Mouse (Mus musculus): ENCODE data around the gene Smoc1.

Gene Smoc1

GRCm38 (mm10) chr12:81026277-81026994, at the start of gene Smoc1:
TSS of gene Smoc1 (plus strand) at chr12:81026808.
- no peak for DNase-seq (ENCODE audit: low read depth, low spot score)

GRCm38 (mm10) chr12:80982326-80982725, 44.3 kb upstream of the Smoc1 start:
- DNase-seq (ENCODE audit: low read depth, low spot score) = peak; percentile 75

GRCm38 (mm10) chr12:80983695-80984094, 42.9 kb upstream of the Smoc1 start:
- DNase-seq (ENCODE audit: low read depth, low spot score) = no peak

GRCm38 (mm10) chr12:80986628-80987027, 40.0 kb upstream of the Smoc1 start:
- DNase-seq (ENCODE audit: low read depth, low spot score) = no peak

GRCm38 (mm10) chr12:80988286-80988685, 38.3 kb upstream of the Smoc1 start:
- no peak for DNase-seq (ENCODE audit: low read depth, low spot score)

GRCm38 (mm10) chr12:80990901-80991445, 35.6 kb upstream of the Smoc1 start:
- peak; percentile 84 for DNase-seq (ENCODE audit: low read depth, low spot score)

GRCm38 (mm10) chr12:80991806-80992205, 34.8 kb upstream of the Smoc1 start:
- peak; percentile 90 for DNase-seq (ENCODE audit: low read depth, low spot score)

GRCm38 (mm10) chr12:80992540-80993122, 34.0 kb upstream of the Smoc1 start:
- peak; percentile 91 for DNase-seq (ENCODE audit: low read depth, low spot score)

- DNase-seq (ENCODE audit: low read depth, low spot score) = peak; percentile 75
These were observed 32.8 kb upstream of the Smoc1 start for GRCm38 (mm10) chr12:80993773-80994172.

GRCm38 (mm10) chr12:80995326-80995725, 31.3 kb upstream of the Smoc1 start:
- DNase-seq (ENCODE audit: low read depth, low spot score) = no peak

- peak; percentile 87 for DNase-seq (ENCODE audit: low read depth, low spot score)
These were observed 29.0 kb upstream of the Smoc1 start for GRCm38 (mm10) chr12:80997652-80998051.

- DNase-seq (ENCODE audit: low read depth, low spot score) = peak; percentile 98
These were observed 27.9 kb upstream of the Smoc1 start for GRCm38 (mm10) chr12:80998528-80999221.

GRCm38 (mm10) chr12:81000924-81001323, 25.7 kb upstream of the Smoc1 start:
- peak; percentile 91 for DNase-seq (ENCODE audit: low read depth, low spot score)

- no peak for DNase-seq (ENCODE audit: low read depth, low spot score)
These were observed 23.6 kb upstream of the Smoc1 start for GRCm38 (mm10) chr12:81002841-81003635.

- DNase-seq (ENCODE audit: low read depth, low spot score) = no peak
These were observed 16.8 kb upstream of the Smoc1 start for GRCm38 (mm10) chr12:81009813-81010212.

- DNase-seq (ENCODE audit: low read depth, low spot score) = peak; percentile 56
These were observed 14.6 kb upstream of the Smoc1 start for GRCm38 (mm10) chr12:81011994-81012393.

GRCm38 (mm10) chr12:81013496-81013895, 13.1 kb upstream of the Smoc1 start:
- no peak for DNase-seq (ENCODE audit: low read depth, low spot score)

- peak; percentile 40 for DNase-seq (ENCODE audit: low read depth, low spot score)
These were observed 9.0 kb upstream of the Smoc1 start for GRCm38 (mm10) chr12:81017624-81018023.

- no peak for DNase-seq (ENCODE audit: low read depth, low spot score)
These were observed 7.9 kb upstream of the Smoc1 start for GRCm38 (mm10) chr12:81018516-81019279.

GRCm38 (mm10) chr12:81019280-81019935, 7.2 kb upstream of the Smoc1 start:
- DNase-seq (ENCODE audit: low read depth, low spot score) = peak; percentile 95
